Mouse (Mus musculus) T-helper 1 cell (primary cell): Measurements from ENCODE around the gene Atg7.
"Not testable (repeated sequence)": the region's sequence is repeated elsewhere in the genome, so short reads cannot be mapped to it uniquely, and the experiment has no call there.

Experiments
- in situ Hi-C: fragments of 300-600 bp; cut with MboI, MseI; formaldehyde crosslinking; loops from one replicate; pipeline ENCODE4 v1.15.1; 2025; ENCODE audit warnings: high pct_unique_total_duplicates

The Atg7 gene

GRCm38 (mm10) chr6:114876033-114876432 is 233.1 kb downstream of the Atg7 start:
- in situ Hi-C loops = no loop called here

DNA sequence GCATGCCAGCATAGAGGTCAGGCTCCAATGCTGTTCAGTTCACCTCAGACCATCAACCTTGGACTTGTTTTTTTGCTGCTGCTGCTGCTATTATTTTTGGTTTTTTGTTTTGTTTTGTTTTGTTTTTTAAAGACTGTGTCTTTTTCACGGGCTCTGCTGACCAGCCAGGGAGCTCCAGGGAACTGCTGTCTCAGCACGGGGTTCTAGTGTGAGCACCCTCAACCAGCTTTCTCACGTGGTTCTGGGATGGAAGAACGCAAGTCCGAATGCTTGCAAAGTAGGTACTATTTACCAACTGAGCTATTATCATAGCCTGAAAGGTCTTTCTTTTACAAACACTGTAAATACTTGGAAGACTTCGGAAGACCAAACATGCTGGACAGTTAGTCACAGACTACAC is 233.6 kb downstream of the Atg7 start:
- in situ Hi-C loops = no loop called here

- in situ Hi-C loops = no loop called here
Measured at GRCm38 (mm10) chr6:114878841-114879520, 236.1 kb downstream of the Atg7 start.

- in situ Hi-C loops = no loop called here
Measured at GRCm38 (mm10) chr6:114880798-114881197, 237.9 kb downstream of the Atg7 start.

- in situ Hi-C loops = no loop called here
Measured at GRCm38 (mm10) chr6:114882212-114882611, 239.3 kb downstream of the Atg7 start.

DNA sequence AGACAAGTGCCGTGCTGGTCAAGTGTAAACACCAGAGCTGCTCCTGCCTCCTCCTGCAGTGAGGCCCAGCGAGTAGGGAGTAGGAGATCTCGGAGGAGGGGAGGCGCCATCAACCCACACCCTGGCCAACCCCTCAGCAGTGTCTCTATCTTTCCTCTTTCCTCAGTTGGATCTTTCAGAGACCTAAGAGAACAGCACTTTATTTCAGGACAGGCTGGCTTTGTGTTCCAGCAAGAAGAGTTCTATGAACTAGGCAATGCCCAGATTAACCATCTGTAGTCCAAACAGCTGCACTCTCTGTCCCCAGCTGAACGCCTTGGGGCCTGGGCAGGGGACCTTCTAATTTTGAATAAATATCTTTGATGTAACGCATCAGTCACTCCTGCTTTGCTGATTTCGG is 239.8 kb downstream of the Atg7 start:
- in situ Hi-C loops = no loop called here

- in situ Hi-C loops = no loop called here
Measured at GRCm38 (mm10) chr6:114883261-114883740, 240.4 kb downstream of the Atg7 start.

DNA sequence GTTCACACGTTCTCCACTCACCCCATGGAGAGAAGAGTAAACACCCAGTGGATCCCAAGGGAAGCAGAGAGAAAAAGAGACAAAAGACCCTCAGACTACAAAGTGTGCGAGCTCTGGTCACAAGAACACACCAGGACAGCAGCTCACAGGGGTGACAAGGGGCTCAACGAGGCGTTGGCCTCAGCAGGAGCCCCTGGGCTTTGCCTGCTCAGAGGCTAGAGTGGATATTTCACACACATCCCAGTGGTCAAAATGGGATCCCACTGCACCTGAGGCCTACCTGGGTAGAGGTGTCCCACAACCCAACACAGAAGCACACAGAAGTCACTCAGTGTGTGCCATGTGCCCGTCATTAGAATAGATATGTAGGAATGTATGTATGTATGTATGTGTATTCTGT is 242.2 kb downstream of the Atg7 start:
- in situ Hi-C loops = no loop called here

- in situ Hi-C loops = no loop called here
Measured at GRCm38 (mm10) chr6:114886012-114886411, 243.1 kb downstream of the Atg7 start.

DNA sequence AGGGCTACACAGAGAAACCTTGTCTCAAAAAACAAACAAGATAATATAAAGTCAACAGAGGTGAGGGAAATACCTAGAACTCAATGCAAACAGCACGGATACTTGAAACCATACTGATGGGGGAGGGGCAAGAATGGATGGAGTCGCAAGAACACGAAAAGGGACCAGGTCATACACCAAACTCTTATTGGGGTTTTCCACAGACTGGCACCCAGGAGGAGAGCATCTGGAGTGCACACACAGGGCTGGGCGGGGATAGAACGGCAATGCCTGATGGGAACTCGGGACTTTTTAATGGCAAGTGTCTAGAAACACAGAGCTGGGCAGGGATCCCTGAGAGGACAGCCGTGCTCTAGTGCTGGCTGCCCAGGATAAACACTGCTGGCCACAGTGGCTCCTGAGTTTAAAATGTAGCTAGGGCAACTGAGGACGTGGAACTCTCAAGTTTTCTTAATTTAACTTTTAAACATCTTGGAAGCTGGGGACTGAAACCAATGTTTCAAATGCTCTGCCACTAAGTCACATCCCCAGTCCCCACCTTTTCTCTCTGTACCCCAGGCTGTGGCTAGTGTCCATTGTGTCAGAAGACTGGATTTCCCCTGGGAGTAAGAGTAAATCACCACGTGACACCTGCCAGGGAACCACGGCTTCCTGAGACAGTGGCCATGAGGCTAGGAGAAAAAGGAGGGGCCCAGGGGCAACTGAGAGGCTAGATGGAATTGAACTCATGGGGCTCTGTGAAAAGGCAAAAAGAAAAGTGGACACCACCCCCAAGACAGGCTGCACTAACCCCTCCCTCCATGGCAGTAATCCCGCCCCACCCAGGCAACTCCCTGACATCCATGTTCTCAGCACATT is 243.8 kb downstream of the Atg7 start:
- in situ Hi-C loops = no loop called here

GRCm38 (mm10) chr6:114888922-114889321 is 246.0 kb downstream of the Atg7 start:
- in situ Hi-C loops = no loop called here

DNA sequence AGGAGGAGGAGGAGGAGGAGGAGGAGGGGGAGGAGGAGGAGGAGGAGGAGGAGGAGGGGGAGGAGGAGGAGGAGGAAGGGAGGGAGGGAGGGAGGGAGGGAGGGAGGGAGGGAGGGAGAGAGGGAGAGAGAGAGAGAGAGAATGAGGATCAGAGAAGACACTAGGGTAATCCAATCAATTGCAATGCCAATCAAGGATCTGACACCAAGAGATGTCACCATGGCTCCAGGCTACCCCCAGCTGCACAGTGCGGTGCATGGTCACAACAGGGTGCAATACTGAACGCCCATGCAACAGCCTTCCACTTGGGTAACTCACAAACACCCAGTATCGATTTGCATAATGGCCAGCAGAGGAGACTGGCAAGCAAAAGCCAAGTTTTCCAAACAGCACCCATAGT is 247.1 kb downstream of the Atg7 start:
- in situ Hi-C loops = not testable (repeated sequence)

DNA sequence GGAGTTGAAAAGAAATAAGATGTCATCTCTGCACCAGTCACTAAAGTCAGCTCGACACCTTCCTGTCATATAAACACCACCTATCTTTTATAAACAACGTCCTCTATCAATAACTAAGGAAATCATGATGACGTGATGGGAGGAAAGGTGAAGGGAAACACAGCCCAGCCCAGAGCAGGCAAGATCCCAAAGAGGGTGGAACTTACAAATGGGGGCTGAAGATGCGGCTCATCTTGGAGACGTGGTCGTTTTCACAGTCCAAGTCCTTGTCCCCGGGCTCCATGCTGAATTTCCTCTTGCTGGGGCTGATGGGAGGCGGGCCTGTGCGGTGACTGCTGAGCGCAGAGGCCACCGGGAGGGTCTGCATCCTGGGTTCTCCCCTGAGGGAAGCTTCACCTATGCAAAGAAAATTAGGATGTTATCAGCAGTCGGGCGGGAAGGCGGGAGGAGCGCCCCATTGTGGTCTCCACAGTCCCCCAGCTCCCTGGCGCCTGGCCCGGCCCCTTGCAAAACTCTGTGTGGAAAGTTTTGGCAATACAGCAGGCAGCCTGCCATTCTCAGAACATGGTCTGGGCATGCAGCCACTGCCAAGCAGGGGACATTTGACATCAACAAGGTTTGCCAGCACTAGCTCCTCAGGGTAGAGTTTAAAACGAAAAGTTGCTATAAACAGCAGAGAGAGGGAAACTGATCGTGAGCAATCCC is 247.7 kb downstream of the Atg7 start:
- in situ Hi-C loops = no loop called here

DNA sequence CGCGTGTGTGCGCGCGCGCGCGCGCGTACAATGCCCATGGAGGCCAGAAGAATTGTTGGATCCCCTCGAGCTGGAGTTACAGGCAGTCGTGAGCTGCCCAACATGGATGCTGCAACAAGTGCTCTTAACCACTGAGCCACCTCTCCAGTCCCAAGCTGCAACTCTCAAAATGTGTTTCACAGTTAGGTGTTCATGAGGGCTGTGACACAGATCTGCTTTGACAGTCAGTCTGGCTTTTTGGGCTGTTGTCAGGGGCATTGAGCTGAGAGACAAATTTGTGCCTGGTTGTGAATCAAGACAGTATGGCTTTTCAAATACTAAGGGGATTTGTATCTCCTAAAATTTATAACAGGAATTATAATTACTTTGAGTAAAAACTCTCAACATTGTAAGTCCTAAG is 248.4 kb downstream of the Atg7 start:
- in situ Hi-C loops = no loop called here

- in situ Hi-C loops = no loop called here
Measured at GRCm38 (mm10) chr6:114891771-114892170, 248.9 kb downstream of the Atg7 start.

- in situ Hi-C loops = no loop called here
Measured at GRCm38 (mm10) chr6:114892363-114892762, 249.5 kb downstream of the Atg7 start.

DNA sequence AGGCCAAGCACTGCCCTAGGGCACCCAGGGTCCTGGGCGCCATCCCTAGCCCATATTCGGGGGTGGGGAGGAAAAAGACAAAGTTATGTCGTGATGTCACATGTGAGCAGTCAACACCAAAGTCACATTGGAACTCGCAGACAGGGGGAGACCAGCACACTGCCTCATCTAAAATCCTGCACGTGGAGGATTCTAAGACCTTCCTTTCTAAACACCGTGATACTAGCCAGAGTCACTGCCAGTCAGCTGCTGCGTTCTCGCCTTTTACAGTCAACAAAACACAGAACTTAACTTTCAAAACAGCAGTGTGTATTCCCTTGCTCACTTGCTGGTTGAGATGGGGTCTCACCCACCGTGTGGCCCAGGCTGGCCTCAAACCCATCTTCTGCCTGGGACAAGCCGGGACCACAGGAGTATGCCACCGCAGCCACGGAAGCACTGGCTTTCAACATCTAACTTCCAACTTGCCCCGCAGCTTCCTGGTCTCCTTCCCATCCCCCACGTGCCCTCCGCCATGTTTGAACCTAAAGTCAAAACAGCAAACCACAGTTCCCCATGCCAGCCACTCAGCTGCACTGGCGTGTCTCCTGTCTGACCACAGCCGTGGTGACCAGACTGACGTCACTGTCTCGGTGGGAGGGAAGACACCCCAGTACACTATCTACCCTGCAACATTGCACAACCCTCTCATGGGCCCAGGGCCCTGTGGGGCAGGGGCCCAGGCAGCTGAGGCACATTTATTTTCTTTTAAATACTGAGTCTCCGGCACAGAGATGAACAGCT is 250.7 kb downstream of the Atg7 start:
- in situ Hi-C loops = no loop called here

- in situ Hi-C loops = no loop called here
Measured at GRCm38 (mm10) chr6:114894548-114895106, 251.7 kb downstream of the Atg7 start.

GRCm38 (mm10) chr6:114895191-114895590 is 252.3 kb downstream of the Atg7 start:
- in situ Hi-C loops = no loop called here

DNA sequence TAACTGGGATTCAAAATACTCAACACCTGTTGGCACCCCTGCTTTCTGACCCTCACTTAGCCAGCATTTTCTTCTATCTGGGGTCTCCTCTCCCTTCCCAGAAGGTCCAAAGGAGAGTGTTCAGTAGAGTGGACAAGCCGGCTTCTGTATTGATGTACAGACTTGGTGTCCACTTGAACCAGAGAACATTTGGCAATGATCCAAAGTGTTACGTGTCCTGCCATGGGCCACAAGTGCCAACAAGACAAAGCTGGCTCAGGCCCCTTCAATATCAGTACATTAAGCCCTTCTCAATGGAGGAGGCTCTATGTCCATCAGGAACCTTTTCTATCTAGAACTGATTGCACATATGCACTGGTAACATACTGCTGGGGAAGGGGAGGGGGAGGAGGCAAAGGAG is 253.4 kb downstream of the Atg7 start:
- in situ Hi-C loops = no loop called here

GRCm38 (mm10) chr6:114898949-114899348 is 256.1 kb downstream of the Atg7 start:
- in situ Hi-C loops = no loop called here
